Mouse (Mus musculus): ENCODE data around the gene Ehhadh. TPM values are rescaled to one million over a fixed set of nuclear protein-coding genes. Genes with fewer than 3 reads are reported as not detected.
"Not testable (repeated sequence)": the region's sequence is repeated elsewhere in the genome, so short reads cannot be mapped to it uniquely, and the experiment has no call there.

Gene Ehhadh
- polyA plus RNA-seq, 1 experiment from 2014 or later, result 1.6 TPM

DNA sequence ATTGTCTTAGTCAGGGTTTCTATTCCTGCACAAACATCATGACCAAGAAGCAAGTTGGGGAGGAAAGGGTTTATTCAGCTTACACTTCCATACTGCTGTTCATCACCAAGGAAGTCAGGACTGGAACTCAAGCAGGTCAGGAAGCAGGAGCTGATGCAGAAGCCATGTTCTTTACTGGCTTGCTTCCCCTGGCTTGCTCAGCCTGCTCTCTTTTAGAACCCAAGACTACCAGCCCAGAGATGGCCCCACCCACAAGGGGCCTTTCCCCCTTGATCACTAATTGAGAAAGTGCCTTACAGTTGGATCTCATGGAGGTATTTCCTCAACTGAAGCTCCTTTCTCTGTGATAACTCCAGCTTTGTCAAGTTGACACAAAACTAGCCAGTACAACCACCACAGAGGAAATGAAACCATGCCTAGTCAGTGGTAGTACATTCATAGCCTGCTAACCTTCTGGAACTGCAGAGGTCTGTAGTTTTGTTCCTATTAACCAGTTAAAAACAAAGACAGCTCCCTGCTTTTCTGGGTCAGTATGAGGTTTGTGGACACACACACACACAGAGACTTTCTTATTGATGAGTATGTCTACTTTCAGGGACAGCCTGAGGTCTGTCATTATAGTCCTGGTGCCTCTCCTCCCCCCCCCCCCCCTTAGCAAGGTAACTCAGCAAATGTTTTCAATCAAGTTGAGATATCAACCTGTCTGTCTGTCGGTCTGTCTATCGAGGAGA lies 5.6 kb upstream of the Ehhadh start:
- Histone ChIP-seq H3K4me1 (peaks cover 10% of the 10 kb centered on the region), H3K4me2 (replicated peaks) (peak overlapping the region; percentile 78), H3K4me3 (peak overlapping the region; percentile 81), H3K9ac (peak overlapping the region; percentile 81; the same call in 1 of the 2 replicates)
- not testable (repeated sequence) for H3K27me3 ChIP-seq; H3K36me3 ChIP-seq; ATAC-seq (ENCODE audit: low FRiP score); H3K27ac ChIP-seq; H3K9me3 ChIP-seq (replicated peaks)
- WGBS, result 26% methylated on average over 2 of the region's 2 CpGs

DNA sequence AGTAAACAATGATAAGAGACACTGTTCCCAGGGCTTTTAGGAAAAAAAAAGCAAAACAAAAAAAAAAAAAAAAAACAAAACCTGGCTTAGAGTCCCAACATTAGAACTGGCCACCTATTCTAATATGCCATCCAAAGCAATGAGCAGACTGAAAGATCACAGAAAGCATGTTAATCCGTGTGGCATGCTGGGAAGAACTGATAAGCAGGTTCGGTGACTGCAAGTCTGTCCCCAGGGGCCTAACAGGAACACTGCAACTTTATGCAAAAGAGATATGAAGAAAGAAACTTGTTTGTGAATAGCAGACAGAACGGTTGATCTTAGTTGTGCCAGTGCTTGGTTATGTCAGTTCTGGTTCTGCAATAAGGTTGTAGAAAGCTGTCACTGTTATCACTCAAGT lies 4.2 kb upstream of the Ehhadh start:
- Histone ChIP-seq H3K4me1 (peaks cover 19% of the 10 kb centered on the region), H3K9me3 (replicated peaks) (no peaks in the 10 kb centered on the region), H3K27ac (no peak overlapping the region), H3K4me3 (no peak overlapping the region), H3K36me3 (no peaks in the 10 kb centered on the region), H3K27me3 (no peaks in the 10 kb centered on the region), H3K4me2 (replicated peaks) (no peak overlapping the region), H3K9ac (no peak overlapping the region)
- ATAC-seq (ENCODE audit: low FRiP score), result no peak
- WGBS, result 66% methylated on average over 3 of the region's 3 CpGs

- H3K4me3 ChIP-seq, result no peak overlapping the region
- no peak overlapping the region for H3K9ac ChIP-seq
- H3K4me2 ChIP-seq (replicated peaks), result no peak overlapping the region
- H3K9me3 ChIP-seq (replicated peaks), result no peaks in the 10 kb centered on the region
- no peak overlapping the region for H3K27ac ChIP-seq
- H3K27me3 ChIP-seq, result no peaks in the 10 kb centered on the region
- ATAC-seq (ENCODE audit: low FRiP score), result no peak
- H3K4me1 ChIP-seq, result peaks cover 19% of the 10 kb centered on the region
- 14% methylated on average over 1 of the region's 1 CpGs for WGBS
- no peaks in the 10 kb centered on the region for H3K36me3 ChIP-seq
These were observed 2.9 kb upstream of the Ehhadh start for GRCm38 (mm10) chr16:21790469-21790868.

- Histone ChIP-seq H3K27me3 (no peaks in the 10 kb centered on the region), H3K27ac (no peak overlapping the region), H3K4me2 (replicated peaks) (no peak overlapping the region), H3K36me3 (no peaks in the 10 kb centered on the region), H3K4me1 (peaks cover 15% of the 10 kb centered on the region), H3K9ac (no peak overlapping the region), H3K4me3 (no peak overlapping the region), H3K9me3 (replicated peaks) (no peaks in the 10 kb centered on the region)
- WGBS, result 78% methylated on average over 2 of the region's 2 CpGs
- no peak for ATAC-seq (ENCODE audit: low FRiP score)
These were observed 1.6 kb upstream of the Ehhadh start for GRCm38 (mm10) chr16:21789180-21789579.

DNA sequence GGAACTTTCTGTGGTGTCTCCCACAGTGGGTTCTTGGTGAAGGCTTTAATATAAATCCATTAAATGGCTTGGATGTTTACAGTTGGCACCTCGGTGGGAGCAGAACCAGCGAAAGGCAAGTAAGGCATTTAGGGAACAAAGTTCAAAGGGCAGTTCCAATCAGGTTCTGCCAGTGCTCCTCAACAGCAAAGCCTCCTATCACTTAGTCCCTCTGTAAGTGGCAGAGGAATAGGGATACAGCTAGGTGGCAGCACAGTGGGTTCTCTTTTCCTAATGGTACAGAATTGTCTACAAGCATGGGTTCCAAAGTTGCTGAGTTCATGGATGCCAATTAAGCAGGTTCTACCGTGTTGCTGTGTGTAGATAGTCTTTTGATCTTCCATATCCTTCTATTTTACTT lies 974 bp upstream of the Ehhadh start:
- Histone ChIP-seq H3K4me3 (no peak overlapping the region), H3K9me3 (replicated peaks) (no peaks in the 10 kb centered on the region), H3K4me2 (replicated peaks) (no peak overlapping the region), H3K9ac (no peak overlapping the region), H3K27me3 (no peaks in the 10 kb centered on the region), H3K4me1 (peaks cover 12% of the 10 kb centered on the region), H3K27ac (no peak overlapping the region), H3K36me3 (no peaks in the 10 kb centered on the region)
- WGBS, result 65% methylated on average over 3 of the region's 3 CpGs
- no peak for ATAC-seq (ENCODE audit: low FRiP score)

GRCm38 (mm10) chr16:21786317-21786716 lies 1.3 kb downstream of the Ehhadh start:
- peaks cover 9% of the 10 kb centered on the region for H3K4me1 ChIP-seq
- no peak overlapping the region for H3K4me2 ChIP-seq (replicated peaks)
- H3K9ac ChIP-seq, result no peak overlapping the region
- no peaks in the 10 kb centered on the region for H3K36me3 ChIP-seq
- 87% methylated on average over 8 of the region's 8 CpGs for WGBS
- no peaks in the 10 kb centered on the region for H3K27me3 ChIP-seq
- no peak overlapping the region for H3K4me3 ChIP-seq
- ATAC-seq (ENCODE audit: low FRiP score), result no peak
- no peaks in the 10 kb centered on the region for H3K9me3 ChIP-seq (replicated peaks)
- no peak overlapping the region for H3K27ac ChIP-seq

- 76% methylated on average over 4 of the region's 4 CpGs for WGBS
- Histone ChIP-seq H3K9ac (no peak overlapping the region), H3K27ac (no peak overlapping the region), H3K4me1 (peaks cover 9% of the 10 kb centered on the region), H3K9me3 (replicated peaks) (no peaks in the 10 kb centered on the region), H3K4me3 (no peak overlapping the region), H3K4me2 (replicated peaks) (no peak overlapping the region), H3K36me3 (no peaks in the 10 kb centered on the region), H3K27me3 (no peaks in the 10 kb centered on the region)
- no peak for ATAC-seq (ENCODE audit: low FRiP score)
These were observed 2.6 kb downstream of the Ehhadh start for GRCm38 (mm10) chr16:21785000-21785399.

DNA sequence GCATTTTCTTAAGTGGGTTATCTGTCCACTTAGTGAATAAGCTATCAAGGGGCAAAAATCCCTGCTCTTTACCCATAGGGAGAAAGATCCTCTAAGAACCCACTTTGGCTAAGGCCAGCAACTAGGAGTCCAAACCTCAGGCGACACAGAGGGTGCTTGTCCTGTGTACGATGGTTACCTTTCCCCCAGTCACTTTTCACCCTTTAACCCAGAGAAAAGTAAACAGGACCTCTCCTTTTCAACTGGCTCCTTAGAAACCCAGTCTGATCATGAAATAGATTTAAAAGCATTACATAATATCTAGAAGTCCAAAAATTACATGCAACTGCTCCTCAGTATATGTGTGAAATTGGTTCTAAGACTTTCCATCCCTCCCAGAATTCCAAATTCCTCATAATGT lies 4.8 kb downstream of the Ehhadh start:
- WGBS, result 83% methylated on average over 2 of the region's 2 CpGs
- Histone ChIP-seq H3K9ac (no peak overlapping the region), H3K27me3 (no peaks in the 10 kb centered on the region), H3K4me3 (no peak overlapping the region), H3K27ac (no peak overlapping the region), H3K4me1 (peaks cover 7% of the 10 kb centered on the region), H3K4me2 (replicated peaks) (no peak overlapping the region), H3K9me3 (replicated peaks) (no peaks in the 10 kb centered on the region), H3K36me3 (no peaks in the 10 kb centered on the region)
- no peak for ATAC-seq (ENCODE audit: low FRiP score)

DNA sequence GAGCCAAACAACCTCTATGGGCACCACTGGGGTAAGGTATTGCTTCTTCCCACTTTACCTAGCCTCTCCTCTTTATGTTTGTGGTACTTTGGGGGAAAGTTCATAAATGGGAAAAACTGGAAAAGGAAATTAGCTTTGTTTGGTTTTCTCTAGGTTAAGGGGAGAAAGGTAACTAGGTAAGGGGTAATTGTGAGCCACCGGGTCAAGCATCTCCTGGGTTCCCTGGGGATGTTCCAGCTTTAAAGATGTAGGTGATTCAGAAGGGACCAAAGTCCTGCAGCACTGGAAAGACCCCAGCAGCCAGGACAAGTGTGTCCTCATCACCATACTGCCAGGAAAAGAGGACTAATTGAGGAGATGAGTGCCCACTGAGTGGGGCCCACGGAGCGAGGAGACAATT lies 5.7 kb downstream of the Ehhadh start:
- ATAC-seq (ENCODE audit: low FRiP score), result no peak
- Histone ChIP-seq H3K27ac (no peak overlapping the region), H3K4me1 (no peaks in the 10 kb centered on the region), H3K4me2 (replicated peaks) (no peak overlapping the region), H3K36me3 (no peaks in the 10 kb centered on the region), H3K4me3 (no peak overlapping the region), H3K9me3 (replicated peaks) (no peaks in the 10 kb centered on the region), H3K27me3 (no peaks in the 10 kb centered on the region), H3K9ac (no peak overlapping the region)
- WGBS, result 82% methylated on average over 3 of the region's 3 CpGs

DNA sequence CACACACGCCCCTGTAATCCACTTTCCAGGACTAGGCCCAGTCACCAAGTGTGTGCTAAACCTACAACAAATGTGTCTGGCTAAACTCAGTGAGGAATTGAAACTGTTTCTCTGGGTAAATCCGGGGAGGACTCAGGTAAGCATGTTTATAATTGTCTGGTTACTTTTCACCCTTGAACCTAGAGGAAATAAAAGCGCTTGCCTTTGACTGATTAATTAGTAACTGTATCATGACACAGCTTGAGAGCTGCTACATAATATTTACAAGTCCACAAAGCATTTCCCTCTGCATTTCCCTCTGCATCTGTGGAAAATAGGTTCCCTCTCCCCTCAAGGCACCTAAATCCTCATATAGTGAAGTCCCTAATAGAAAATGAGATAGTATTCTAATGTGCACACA lies 6.3 kb downstream of the Ehhadh start:
- 79% methylated on average over 3 of the region's 3 CpGs for WGBS
- Histone ChIP-seq H3K4me2 (replicated peaks) (no peak overlapping the region), H3K27me3 (no peaks in the 10 kb centered on the region), H3K4me3 (no peak overlapping the region), H3K36me3 (no peaks in the 10 kb centered on the region), H3K9ac (no peak overlapping the region), H3K27ac (no peak overlapping the region), H3K9me3 (replicated peaks) (no peaks in the 10 kb centered on the region), H3K4me1 (no peaks in the 10 kb centered on the region)
- ATAC-seq (ENCODE audit: low FRiP score), result no peak

GRCm38 (mm10) chr16:21779149-21779548 lies 8.5 kb downstream of the Ehhadh start:
- Histone ChIP-seq H3K36me3 (no peaks in the 10 kb centered on the region), H3K4me2 (replicated peaks) (no peak overlapping the region), H3K9ac (no peak overlapping the region), H3K4me3 (no peak overlapping the region), H3K9me3 (replicated peaks) (no peaks in the 10 kb centered on the region), H3K27ac (no peak overlapping the region), H3K27me3 (no peaks in the 10 kb centered on the region), H3K4me1 (no peaks in the 10 kb centered on the region)
- WGBS, result 92% methylated on average over 4 of the region's 4 CpGs
- ATAC-seq (ENCODE audit: low FRiP score), result no peak

DNA sequence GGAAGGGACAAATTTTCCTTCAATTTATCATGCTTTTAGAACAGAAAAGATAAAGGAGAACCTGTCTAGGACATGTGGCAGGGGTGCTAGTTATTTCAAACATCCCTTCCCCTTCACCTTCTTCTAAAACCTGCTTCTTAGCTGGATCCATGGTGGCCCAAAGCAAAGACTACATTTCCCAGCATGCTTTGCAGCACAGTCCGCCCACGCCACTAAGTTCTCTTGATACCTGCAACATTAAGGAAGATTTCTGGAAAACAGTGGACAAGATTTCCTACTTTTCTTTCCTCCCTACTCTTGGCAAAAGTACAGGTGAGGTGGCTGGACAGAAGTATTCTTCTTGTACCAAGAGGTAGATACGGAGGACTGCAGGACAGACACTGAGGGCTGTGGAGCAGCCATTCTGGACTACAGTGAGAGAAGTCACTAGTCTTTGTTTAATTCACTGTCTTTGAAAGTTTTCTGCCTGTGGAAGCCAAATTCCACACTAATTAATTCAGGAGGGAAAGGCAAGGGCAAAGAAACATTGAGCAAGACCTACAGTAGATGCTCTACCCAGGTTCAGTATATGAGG lies 9.2 kb downstream of the Ehhadh start:
- Histone ChIP-seq H3K4me1 (no peaks in the 10 kb centered on the region), H3K27ac (no peak overlapping the region), H3K9ac (no peak overlapping the region), H3K27me3 (no peaks in the 10 kb centered on the region), H3K9me3 (replicated peaks) (no peaks in the 10 kb centered on the region), H3K36me3 (no peaks in the 10 kb centered on the region), H3K4me3 (peak overlapping the region; percentile 24), H3K4me2 (replicated peaks) (peak overlapping the region; percentile 41)
- 43% methylated on average over 3 of the region's 3 CpGs for WGBS
- ATAC-seq (ENCODE audit: low FRiP score), result no peak

GRCm38 (mm10) chr16:21774725-21775124 lies 12.9 kb downstream of the Ehhadh start:
- 84% methylated on average over 4 of the region's 4 CpGs for WGBS
- no peaks in the 10 kb centered on the region for H3K9me3 ChIP-seq (replicated peaks)
- no peaks in the 10 kb centered on the region for H3K36me3 ChIP-seq
- H3K4me3 ChIP-seq, result no peak overlapping the region
- H3K27me3 ChIP-seq, result no peaks in the 10 kb centered on the region
- no peak for ATAC-seq (ENCODE audit: low FRiP score)
- no peak overlapping the region for H3K27ac ChIP-seq
- no peak overlapping the region for H3K9ac ChIP-seq
- H3K4me1 ChIP-seq, result no peaks in the 10 kb centered on the region
- no peak overlapping the region for H3K4me2 ChIP-seq (replicated peaks)

Data from hindbrain, embryonic 12.5 days (tissue).